Mouse (Mus musculus) liver, embryonic 14.5 days (tissue): ENCODE results near the gene Epn1.

Experiments
- CTCF ChIP-seq: IDR thresholded peaks from 2 replicates; pipeline ENCODE4 v1.5.1; 2016; ENCODE audit warnings: antibody characterized with exemption, low read depth, control low read depth
- EP300 ChIP-seq: IDR thresholded peaks from 2 replicates; pipeline ENCODE4 v1.6.1; 2016; ENCODE audit warnings: antibody characterized with exemption, low read depth

DNA sequence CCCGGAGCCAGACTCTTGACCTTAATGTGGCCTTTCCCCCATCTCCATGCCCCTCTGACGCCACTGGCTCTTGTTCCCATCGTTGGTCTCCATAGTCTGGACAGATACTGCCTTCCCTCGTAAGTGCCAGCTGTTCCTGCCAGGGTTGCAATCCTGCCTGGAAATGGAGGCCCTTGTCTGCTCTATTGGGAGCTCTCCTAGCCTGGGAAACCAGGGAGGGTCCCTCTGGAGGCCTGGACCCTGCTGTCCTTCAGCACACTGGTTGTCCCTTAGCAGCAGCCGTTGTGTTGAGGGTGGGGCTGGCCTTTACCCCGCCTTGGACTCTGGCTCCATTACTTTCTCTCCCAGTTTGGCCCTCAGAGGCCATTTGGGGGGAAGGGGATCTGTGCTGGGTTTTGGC lies 12.3 kb downstream of the Epn1 start:
- TF ChIP-seq CTCF, result no peak
- TF ChIP-seq EP300, result no peak
